Mouse (Mus musculus) brain, embryonic 14.5 days (tissue): Measurements from ENCODE around the gene Ctps.
A peak's percentile ranks its signal among the peaks of the same experiment; 100 is the strongest.

Experiments used
- CTCF ChIP-seq: fragments of 200-500 bp; IDR thresholded peaks from 2 replicates; pipeline ENCODE4 v1.5.1; 2012; ENCODE audit warnings: inconsistent platforms, mild to moderate bottlenecking, moderate library complexity, borderline replicate concordance; ENCODE audit not compliant: insufficient read depth, insufficient read length; ENCODE audit errors: extremely low read depth
- POLR2A ChIP-seq: fragments of 200-500 bp; IDR thresholded peaks from 2 replicates; pipeline ENCODE4 v1.6.1; 2012; ENCODE audit warnings: mild to moderate bottlenecking, inconsistent platforms, borderline replicate concordance; ENCODE audit not compliant: poor library complexity, insufficient read depth, insufficient read length, severe bottlenecking; ENCODE audit errors: extremely low read depth

GRCm38 (mm10) chr4:120569486-120570437 is at the start of gene Ctps:
- TF ChIP-seq CTCF: no peak
- TF ChIP-seq POLR2A: peak; percentile 89
